8 mouse cellular contexts compared by ENCODE assay signal in genomic region chr1:66817453-66817839, GRCm38 (mm10). TPM values are rescaled to one million over a fixed set of nuclear protein-coding genes. Genes with fewer than 3 reads are reported as not detected.
DNase-seq lines count a peak whose midpoint lies in the region; ATAC-seq and TF ChIP-seq lines count a peak whose summit lies in the region.

Gene Kansl1l (minus strand): TSS chr1:66817562.

- peak; percentile 57 for ATAC-seq in frontal cortex, adult (ENCODE audit: low TSS enrichment)
- ATAC-seq in lung, embryonic 16.5 days (ENCODE audit: low read depth): peak; percentile 91

- H3K27ac ChIP-seq in hindbrain, embryonic 10.5 days: peak within 1 kb of the TSS; percentile 99
- peak within 1 kb of the TSS; percentile 97 for H3K27ac ChIP-seq in lung, embryonic 16.5 days (ENCODE audit: low read length)
- peak within 1 kb of the TSS; percentile 89 for H3K27ac ChIP-seq in thymus, adult 2 months (ENCODE audit: control insufficient read depth, insufficient read depth, low read length)

- peaks cover 16% of the 10 kb centered on the region for H3K4me1 ChIP-seq in hindbrain, embryonic 10.5 days (replicated peaks)
- peaks cover 10% of the 10 kb centered on the region for H3K4me1 ChIP-seq in lung, embryonic 16.5 days (replicated peaks; ENCODE audit: control insufficient read depth, insufficient read depth, low read length)
- peaks cover 12% of the 10 kb centered on the region for H3K4me1 ChIP-seq in thymus, adult 2 months (replicated peaks; ENCODE audit: control insufficient read depth, insufficient read depth, low read length)

- peak; percentile 98 for DNase-seq in Muller cell, postnatal 12 days (ENCODE audit: inconsistent ontology term)
- peak; percentile 95 for DNase-seq in cerebellum, adult 9-10 months
- peak; percentile 92 for DNase-seq in hindbrain, embryonic 10.5 days (ENCODE audit: low spot score)
- peak; percentile 94 for DNase-seq in layer of hippocampus, adult 9-11 months
- peak; percentile 87 for DNase-seq in ovary, adult 18-20 months (ENCODE audit: low spot score)
- DNase-seq in thymus, adult 2 months: peak; percentile 94

- H3K9ac ChIP-seq in lung, embryonic 16.5 days (ENCODE audit: low read length): peak within 1 kb of the TSS; percentile 93

- TF ChIP-seq POLR2A in thymus, adult 2 months (IDR thresholded peaks at IDR 0.05; ENCODE audit: control insufficient read depth, extremely low read depth, insufficient read depth, low read length, poor library complexity): peak; percentile 92

- H3K9me3 ChIP-seq in hindbrain, embryonic 10.5 days: no peaks in the 10 kb centered on the region
- H3K9me3 ChIP-seq in lung, embryonic 16.5 days (ENCODE audit: control insufficient read depth, low read length): no peaks in the 10 kb centered on the region

- H3K4me2 ChIP-seq in lung, embryonic 16.5 days (ENCODE audit: low read depth, low read length): peak within 1 kb of the TSS; percentile 94

- peaks cover 21% of the 10 kb centered on the region for H3K27me3 ChIP-seq in hindbrain, embryonic 10.5 days (ENCODE audit: insufficient read depth, poor library complexity, severe bottlenecking)
- H3K27me3 ChIP-seq in lung, embryonic 16.5 days (ENCODE audit: control insufficient read depth, insufficient read depth, low read depth, low read length): no peaks in the 10 kb centered on the region
- H3K27me3 ChIP-seq in thymus, adult 2 months (ENCODE audit: control insufficient read depth, insufficient read depth, low read length): no peaks in the 10 kb centered on the region

- H3K4me3 ChIP-seq in hindbrain, embryonic 10.5 days: peak within 1 kb of the TSS; percentile 84
- peak within 1 kb of the TSS; percentile 74 for H3K4me3 ChIP-seq in lung, embryonic 16.5 days (ENCODE audit: low read length)
- H3K4me3 ChIP-seq in thymus, adult 2 months (ENCODE audit: control insufficient read depth, insufficient read depth, low read length): peak within 1 kb of the TSS; percentile 88

- no peak; the same call in 1 of the 2 replicates for TF ChIP-seq CTCF in thymus, adult 2 months (IDR thresholded peaks at IDR 0.05; ENCODE audit: borderline replicate concordance, control insufficient read depth, extremely low read depth, insufficient read depth, low read length, poor library complexity)

- 1% methylated on average over 55 of the region's 56 CpGs for WGBS in hindbrain, embryonic 10.5 days
- 0% methylated on average over 24 of the region's 56 CpGs for WGBS in lung, embryonic 16.5 days
- under 1% methylated on average over 53 of the region's 56 CpGs for WGBS in thymus, adult 2 months

- H3K36me3 ChIP-seq in hindbrain, embryonic 10.5 days: no peaks in the 10 kb centered on the region
- no peaks in the 10 kb centered on the region for H3K36me3 ChIP-seq in lung, embryonic 16.5 days (ENCODE audit: control insufficient read depth, insufficient read depth, low read length)
- H3K36me3 ChIP-seq in thymus, adult 2 months (ENCODE audit: control insufficient read depth, insufficient read depth, low read length): no peaks in the 10 kb centered on the region

RNA-seq across cellular contexts. Expression of gene Kansl1l, which starts in this region (rescaled TPM):
- 9.9 and 11.3 TPM in 2 replicates for polyA plus RNA-seq in hindbrain, embryonic 10.5 days (2016; fragmentation: Nextera tagmentation; extraction: Ambion mirVana)
- polyA plus RNA-seq in lung, embryonic 16.5 days (2015; fragmentation: Nextera tagmentation; extraction: Ambion mirVana): 23.4 and 24.4 TPM in 2 replicates
- 11.5 and 13.1 TPM in 2 replicates for polyA plus RNA-seq in thymus, adult 2 months (2012; rRNA removed)

Comparison
In these comparisons a context has a peak if more than half of its experiments do, and no peak if none do; other contexts are left out.
1. Peak in every context shown above with its lines: DNase-seq, ATAC-seq, H3K4me3 ChIP-seq and H3K27ac ChIP-seq.